Mouse (Mus musculus): ENCODE measurements around the gene Kcnq1. TPM values are rescaled to one million over a fixed set of nuclear protein-coding genes. Genes with fewer than 3 reads are reported as not detected.

Gene Kcnq1
- polyA plus RNA-seq, 1 experiment from 2014 or later: 0.87 TPM

GRCm38 (mm10) chr7:143068882-143069591, 37.1 kb upstream of the Kcnq1 start, which contains the start of gene Tssc4:
TSS of gene Tssc4 (plus strand) at chr7:143069249.
- no peaks in the 10 kb centered on the region for H3K27me3 ChIP-seq
- under 1% methylated on average over 51 of the region's 51 CpGs for whole genome bisulfite sequencing

GRCm38 (mm10) chr7:143069751-143070400, 36.3 kb upstream of the Kcnq1 start:
- Histone ChIP-seq H3K36me3 (peaks cover 65% of the 10 kb centered on the region), H3K9ac (peak overlapping the region; percentile 94), H3K4me3 (peak overlapping the region; percentile 86), H3K9me3 (no peaks in the 10 kb centered on the region), H3K27ac (peak overlapping the region; percentile 97), H3K4me1 (peaks cover 28% of the 10 kb centered on the region), H3K4me2 (replicated peaks) (peak overlapping the region; percentile 99), H3K27me3 (no peaks in the 10 kb centered on the region)
- no peak for ATAC-seq (ENCODE audit: low FRiP score, low read depth)
- WGBS: 13% methylated on average over 30 of the region's 30 CpGs

More at GRCm38 (mm10) chr7:143068882-143069591, 37.1 kb upstream of the Kcnq1 start, which contains the start of gene Tssc4:
- Histone ChIP-seq H3K36me3 (peaks cover 67% of the 10 kb centered on the region), H3K4me3 (peak within 1 kb of the TSS; percentile 86), H3K27ac (peak within 1 kb of the TSS; percentile 97), H3K9ac (peak within 1 kb of the TSS; percentile 94), H3K4me2 (replicated peaks) (peak within 1 kb of the TSS; percentile 99), H3K9me3 (no peaks in the 10 kb centered on the region), H3K4me1 (peaks cover 28% of the 10 kb centered on the region)
- ATAC-seq (ENCODE audit: low FRiP score, low read depth): peak; percentile 96

GRCm38 (mm10) chr7:143070506-143071070, 35.6 kb upstream of the Kcnq1 start:
- Histone ChIP-seq H3K4me1 (peaks cover 28% of the 10 kb centered on the region), H3K4me3 (peak overlapping the region; percentile 86), H3K4me2 (replicated peaks) (peak overlapping the region; percentile 99), H3K9ac (peak overlapping the region; percentile 94), H3K27me3 (no peaks in the 10 kb centered on the region), H3K27ac (no peak overlapping the region; the same call in 1 of the 2 replicates), H3K36me3 (peaks cover 65% of the 10 kb centered on the region), H3K9me3 (no peaks in the 10 kb centered on the region)
- WGBS: 91% methylated on average over 10 of the region's 10 CpGs
- no peak for ATAC-seq (ENCODE audit: low FRiP score, low read depth)

GRCm38 (mm10) chr7:143072605-143073004, 33.6 kb upstream of the Kcnq1 start:
- Histone ChIP-seq H3K27ac (no peak overlapping the region), H3K4me2 (replicated peaks) (no peak overlapping the region), H3K27me3 (no peaks in the 10 kb centered on the region), H3K4me3 (no peak overlapping the region), H3K9ac (no peak overlapping the region), H3K4me1 (peaks cover 28% of the 10 kb centered on the region), H3K36me3 (peaks cover 56% of the 10 kb centered on the region), H3K9me3 (no peaks in the 10 kb centered on the region)
- WGBS: 91% methylated on average over 5 of the region's 5 CpGs
- no peak for ATAC-seq (ENCODE audit: low FRiP score, low read depth)

- Histone ChIP-seq H3K27ac (no peak overlapping the region), H3K4me1 (peaks cover 24% of the 10 kb centered on the region), H3K36me3 (peaks cover 56% of the 10 kb centered on the region), H3K9ac (no peak overlapping the region), H3K27me3 (no peaks in the 10 kb centered on the region), H3K4me3 (no peak overlapping the region), H3K4me2 (replicated peaks) (no peak overlapping the region), H3K9me3 (no peaks in the 10 kb centered on the region)
- no peak for ATAC-seq (ENCODE audit: low FRiP score, low read depth)
- WGBS: 61% methylated on average over 1 of the region's 1 CpGs
These were observed 33.1 kb upstream of the Kcnq1 start for GRCm38 (mm10) chr7:143073086-143073485.

GRCm38 (mm10) chr7:143075394-143075793, 30.8 kb upstream of the Kcnq1 start:
- 69% methylated on average over 5 of the region's 5 CpGs for WGBS
- Histone ChIP-seq H3K36me3 (peaks cover 76% of the 10 kb centered on the region), H3K4me2 (replicated peaks) (no peak overlapping the region), H3K4me1 (peaks cover 12% of the 10 kb centered on the region), H3K27ac (no peak overlapping the region), H3K9ac (no peak overlapping the region), H3K4me3 (no peak overlapping the region), H3K9me3 (no peaks in the 10 kb centered on the region), H3K27me3 (no peaks in the 10 kb centered on the region)
- ATAC-seq (ENCODE audit: low FRiP score, low read depth): no peak

- 63% methylated on average over 2 of the region's 2 CpGs for WGBS
- Histone ChIP-seq H3K9me3 (no peaks in the 10 kb centered on the region), H3K4me1 (no peaks in the 10 kb centered on the region), H3K4me2 (replicated peaks) (no peak overlapping the region), H3K27ac (no peak overlapping the region), H3K27me3 (no peaks in the 10 kb centered on the region), H3K4me3 (no peak overlapping the region), H3K9ac (no peak overlapping the region), H3K36me3 (peaks cover 81% of the 10 kb centered on the region)
- ATAC-seq (ENCODE audit: low FRiP score, low read depth): no peak
These were observed 28.8 kb upstream of the Kcnq1 start for GRCm38 (mm10) chr7:143077351-143077750.

GRCm38 (mm10) chr7:143082024-143082423, 24.1 kb upstream of the Kcnq1 start:
- ATAC-seq (ENCODE audit: low FRiP score, low read depth): no peak
- 68% methylated on average over 6 of the region's 6 CpGs for WGBS
- H3K36me3 ChIP-seq: peaks cover 64% of the 10 kb centered on the region
- no peak overlapping the region for H3K4me3 ChIP-seq
- no peaks in the 10 kb centered on the region for H3K9me3 ChIP-seq
- H3K27me3 ChIP-seq: no peaks in the 10 kb centered on the region
- no peak overlapping the region for H3K4me2 ChIP-seq (replicated peaks)
- H3K4me1 ChIP-seq: peaks cover 22% of the 10 kb centered on the region
- no peak overlapping the region for H3K27ac ChIP-seq
- no peak overlapping the region for H3K9ac ChIP-seq

- H3K27ac ChIP-seq: no peak overlapping the region
- WGBS: 74% methylated on average over 2 of the region's 2 CpGs
- H3K9ac ChIP-seq: no peak overlapping the region
- H3K9me3 ChIP-seq: no peaks in the 10 kb centered on the region
- no peak overlapping the region for H3K4me2 ChIP-seq (replicated peaks)
- H3K36me3 ChIP-seq: peaks cover 48% of the 10 kb centered on the region
- no peaks in the 10 kb centered on the region for H3K27me3 ChIP-seq
- no peak overlapping the region for H3K4me3 ChIP-seq
- H3K4me1 ChIP-seq: peaks cover 39% of the 10 kb centered on the region
- ATAC-seq (ENCODE audit: low FRiP score, low read depth): no peak
These were observed 22.5 kb upstream of the Kcnq1 start for GRCm38 (mm10) chr7:143083708-143084107.

GRCm38 (mm10) chr7:143086366-143086765, 19.8 kb upstream of the Kcnq1 start:
- Histone ChIP-seq H3K4me1 (peaks cover 41% of the 10 kb centered on the region), H3K36me3 (peaks cover 22% of the 10 kb centered on the region), H3K27ac (peak overlapping the region; percentile 98), H3K4me3 (peak overlapping the region; percentile 40), H3K27me3 (no peaks in the 10 kb centered on the region), H3K9ac (peak overlapping the region; percentile 71), H3K4me2 (replicated peaks) (peak overlapping the region; percentile 70), H3K9me3 (no peaks in the 10 kb centered on the region)
- 38% methylated on average over 2 of the region's 2 CpGs for WGBS
- peak; percentile 6; the same call in 1 of the 2 replicates for ATAC-seq (ENCODE audit: low FRiP score, low read depth)

GRCm38 (mm10) chr7:143087070-143087579, 19.0 kb upstream of the Kcnq1 start:
- ATAC-seq (ENCODE audit: low FRiP score, low read depth): peak; percentile 96
- H3K9ac ChIP-seq: peak overlapping the region; percentile 71
- WGBS: 15% methylated on average over 4 of the region's 4 CpGs
- H3K27ac ChIP-seq: peak overlapping the region; percentile 98
- peak overlapping the region; percentile 70 for H3K4me2 ChIP-seq (replicated peaks)
- no peaks in the 10 kb centered on the region for H3K27me3 ChIP-seq
- H3K4me1 ChIP-seq: peaks cover 41% of the 10 kb centered on the region
- H3K9me3 ChIP-seq: no peaks in the 10 kb centered on the region
- H3K4me3 ChIP-seq: peak overlapping the region; percentile 40
- peaks cover 14% of the 10 kb centered on the region for H3K36me3 ChIP-seq

GRCm38 (mm10) chr7:143093847-143094246, 12.3 kb upstream of the Kcnq1 start:
- ATAC-seq (ENCODE audit: low FRiP score, low read depth): no peak
- peaks cover 9% of the 10 kb centered on the region for H3K4me1 ChIP-seq
- no peak overlapping the region for H3K9ac ChIP-seq
- H3K4me2 ChIP-seq (replicated peaks): no peak overlapping the region
- H3K27me3 ChIP-seq: no peaks in the 10 kb centered on the region
- 72% methylated on average over 3 of the region's 3 CpGs for WGBS
- no peaks in the 10 kb centered on the region for H3K9me3 ChIP-seq
- H3K27ac ChIP-seq: no peak overlapping the region
- no peaks in the 10 kb centered on the region for H3K36me3 ChIP-seq
- no peak overlapping the region for H3K4me3 ChIP-seq

Measured in limb, embryonic 13.5 days (tissue).